Mouse (Mus musculus) right cerebral cortex, postnatal 36 days (tissue): Measurements from ENCODE around the gene Hmcn1.
A peak's percentile ranks its signal among the peaks of the same experiment; 100 is the strongest.

Experiments used
- DNase-seq, 2 experiments: peaks; one replicate each; pipeline ENCODE4 v3.0.0; 2022; ENCODE audit warnings: low spot score in 2 of 2, mixed read lengths in 1 of 2

Gene Hmcn1

DNA sequence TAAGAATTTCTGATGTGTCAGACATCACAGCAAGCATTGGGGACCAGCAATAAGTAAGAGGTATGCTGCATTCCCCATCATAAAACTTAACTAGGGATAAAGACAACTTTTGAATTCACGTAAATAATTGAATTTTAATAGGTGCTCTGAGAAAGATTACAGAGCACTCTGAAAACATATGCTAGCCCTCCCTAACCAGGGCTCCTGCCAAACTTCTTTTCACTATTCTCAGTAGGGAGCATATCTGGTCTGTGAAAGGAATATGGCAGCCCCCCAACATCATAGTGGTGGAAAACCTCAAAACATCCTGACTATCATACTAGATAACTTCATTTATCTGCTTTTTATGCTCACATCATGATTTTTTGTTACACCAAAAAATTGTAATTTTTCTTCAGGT, 347.9 kb downstream of the Hmcn1 start:
- no peak for DNase-seq

DNA sequence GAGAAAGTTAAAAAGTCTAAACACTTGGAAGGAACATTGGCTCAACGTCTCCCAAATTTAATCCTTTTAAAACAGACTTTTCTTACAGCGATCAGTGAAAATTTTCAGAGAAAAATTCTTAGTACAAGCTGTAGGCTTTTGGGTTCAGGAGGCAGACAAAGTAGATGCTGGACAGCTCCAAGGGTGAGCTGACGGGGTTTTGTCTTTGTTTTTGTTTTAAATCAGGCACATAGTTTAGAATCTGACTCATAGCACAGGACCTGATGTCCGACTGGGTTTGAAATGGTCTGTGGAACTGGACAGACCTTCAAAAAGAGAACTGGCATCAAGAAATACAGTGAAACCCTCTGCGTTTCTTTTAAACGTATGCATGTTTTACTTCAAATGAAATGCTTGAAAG, 353.7 kb downstream of the Hmcn1 start:
- no peak for DNase-seq

DNA sequence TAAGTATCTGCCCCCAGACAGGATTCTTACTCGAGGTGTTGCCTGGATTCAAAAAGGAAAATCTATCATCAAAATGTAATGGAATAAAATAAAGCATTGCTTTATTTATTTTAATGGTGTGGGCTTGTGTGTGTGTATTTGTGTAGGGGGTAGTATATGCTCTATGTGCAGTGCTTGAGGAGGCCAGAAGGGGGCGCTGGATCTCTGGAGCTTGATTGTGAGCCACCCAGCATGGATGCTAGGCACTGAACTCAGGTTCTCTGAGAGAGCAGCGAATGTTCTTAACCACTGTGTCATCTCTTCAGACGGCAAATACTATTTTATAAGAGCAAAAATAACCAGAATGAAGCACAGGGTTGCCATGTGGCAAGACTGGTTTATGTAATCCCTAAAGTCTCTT, 360.7 kb downstream of the Hmcn1 start:
- DNase-seq = no peak

DNA sequence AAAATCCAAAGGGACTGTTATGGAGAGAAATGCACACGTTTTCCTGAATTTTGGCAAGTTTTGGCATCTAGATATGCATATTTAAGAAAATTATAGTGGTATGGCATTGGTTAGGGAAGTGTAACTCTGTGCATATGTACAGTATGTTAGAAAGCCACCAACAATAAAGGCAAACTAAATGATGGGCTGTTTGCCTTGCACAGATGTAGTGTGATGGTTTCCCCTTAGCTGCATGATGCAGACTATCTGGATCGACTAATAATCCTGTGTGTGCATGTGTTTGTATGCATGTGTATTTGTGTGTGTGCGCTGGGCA, 361.4 kb downstream of the Hmcn1 start:
- no peak for DNase-seq

DNA sequence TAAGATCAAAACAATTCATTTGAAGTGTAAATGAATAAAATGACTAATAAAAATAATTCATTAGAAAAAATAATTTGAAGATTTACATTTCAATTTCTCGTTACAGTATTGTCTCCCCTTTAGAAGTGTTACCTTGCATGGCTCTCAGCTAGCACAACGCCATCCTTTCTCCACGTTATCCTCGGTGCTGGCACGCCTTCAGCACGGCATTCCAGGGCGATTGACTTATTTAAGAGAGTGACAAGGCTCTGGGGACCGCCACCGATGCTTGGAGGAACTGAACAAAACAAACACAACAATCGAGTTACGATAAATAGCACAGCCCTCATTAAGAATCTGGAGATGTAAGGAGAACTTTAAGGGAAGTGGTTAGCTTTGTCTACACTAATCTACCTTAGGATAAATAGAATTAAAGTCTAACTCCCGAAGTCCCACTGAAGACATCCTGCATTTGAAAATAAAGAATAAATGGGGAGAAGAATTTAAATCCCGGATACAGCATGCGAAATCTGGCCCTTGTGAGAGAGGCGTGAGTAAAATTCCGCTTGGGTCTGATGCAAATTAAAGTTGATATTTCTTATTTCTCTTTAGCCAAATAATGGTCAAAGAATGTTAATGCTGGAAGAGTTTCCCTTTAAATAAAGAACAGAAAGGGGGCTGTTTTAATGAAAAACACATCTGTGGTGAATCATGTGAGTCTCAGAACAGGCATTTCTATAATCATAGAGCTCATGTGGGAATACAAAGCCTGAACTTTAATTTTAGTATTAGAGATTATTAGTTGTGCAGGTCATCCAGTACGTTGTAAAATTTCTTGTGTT, 362.0 kb downstream of the Hmcn1 start:
- no peak for DNase-seq

DNA sequence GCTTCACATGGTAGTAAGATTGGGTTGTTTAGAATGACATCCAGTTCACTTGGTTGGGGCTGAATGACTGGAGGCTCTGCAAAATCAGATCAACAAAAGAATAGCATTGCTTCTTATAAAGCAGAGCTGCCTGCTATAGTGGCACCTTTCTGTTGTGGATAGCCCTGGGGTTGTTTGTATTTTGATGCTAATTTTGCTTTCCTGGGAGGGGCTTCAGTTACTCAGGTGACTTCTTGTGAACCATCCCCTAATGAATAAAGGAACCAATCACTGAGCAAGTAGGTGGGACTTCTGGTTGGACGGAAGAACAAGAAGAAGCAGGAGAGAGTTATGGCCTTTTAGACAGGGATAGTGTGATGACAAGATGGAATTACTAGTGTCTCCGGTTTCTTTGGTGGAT, 370.0 kb downstream of the Hmcn1 start:
- DNase-seq = no peak

DNA sequence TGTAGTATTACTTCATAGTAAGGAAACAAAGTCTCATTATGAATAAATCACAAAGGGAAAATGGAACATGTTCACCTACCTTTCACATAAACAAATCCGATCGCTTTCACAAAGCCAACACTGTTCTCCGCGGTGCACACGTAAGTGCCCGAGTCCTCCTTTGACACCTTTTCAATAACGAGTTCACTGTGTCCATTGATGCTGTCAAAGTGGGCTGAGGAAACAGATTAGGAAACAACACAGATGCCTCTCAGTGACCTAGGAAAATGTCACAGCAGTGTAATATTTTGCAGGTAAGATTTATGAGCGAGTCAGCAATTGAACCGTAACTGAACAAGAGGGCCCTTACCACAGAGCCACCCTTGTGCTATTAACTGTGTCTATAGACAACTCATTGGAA, 382.7 kb downstream of the Hmcn1 start:
- DNase-seq = no peak

DNA sequence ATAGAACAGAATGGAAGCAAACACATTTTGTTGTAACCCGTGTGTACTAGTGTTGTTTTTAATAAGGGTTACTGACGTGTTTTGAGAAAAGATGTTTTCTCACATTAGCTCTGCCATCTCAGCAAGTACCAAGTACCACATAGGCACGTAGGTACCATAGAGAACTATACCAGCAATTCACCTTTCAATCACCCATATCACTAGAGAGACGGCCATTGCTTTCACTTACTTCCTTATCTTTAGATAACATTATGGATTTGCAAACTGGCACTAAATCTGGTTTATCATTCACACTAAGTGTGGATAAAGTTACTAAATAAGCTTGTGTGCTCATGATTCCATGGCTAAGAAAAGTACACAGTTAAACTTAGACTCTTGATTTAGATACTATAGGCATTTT, 387.1 kb downstream of the Hmcn1 start:
- DNase-seq = no peak

DNA sequence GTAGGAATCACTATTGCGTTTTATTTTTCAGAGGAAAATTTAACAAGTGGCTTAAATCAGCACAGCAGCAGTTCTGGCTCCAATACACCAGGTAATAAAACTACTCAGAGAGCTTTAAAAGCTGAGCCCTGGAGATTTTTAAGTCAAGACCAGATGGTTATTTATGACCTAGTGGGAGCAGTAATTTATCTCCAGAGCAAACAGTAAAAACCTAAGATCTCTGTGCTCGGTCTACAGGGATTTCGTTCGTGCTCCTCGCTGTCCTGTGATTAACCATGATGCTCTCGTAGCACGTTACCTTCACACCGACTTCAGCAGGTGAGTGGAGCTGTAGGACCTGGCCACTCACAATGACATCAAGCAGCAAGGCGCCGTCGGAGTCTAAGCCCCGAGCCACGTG, 399.6 kb downstream of the Hmcn1 start:
- no peak for DNase-seq

DNA sequence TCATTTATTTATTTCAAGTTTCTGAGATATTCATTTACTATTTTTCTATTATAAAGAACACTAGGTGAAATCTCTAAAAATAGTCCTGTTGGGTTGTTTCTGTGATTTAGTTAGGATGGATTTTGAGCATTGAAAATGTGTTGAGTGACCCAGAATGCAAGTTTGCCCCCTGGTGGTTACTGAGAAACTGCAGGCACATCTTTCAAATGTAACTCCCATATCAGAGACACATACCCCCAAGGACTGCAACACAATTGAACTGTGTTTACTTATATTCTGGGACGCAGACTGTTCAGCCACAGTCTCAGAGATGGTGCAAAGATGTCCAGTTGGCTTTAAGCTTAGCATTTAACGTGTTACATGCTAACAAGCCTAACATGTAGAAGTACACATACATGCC, 402.0 kb downstream of the Hmcn1 start:
- DNase-seq = peak; percentile 4 to 7

DNA sequence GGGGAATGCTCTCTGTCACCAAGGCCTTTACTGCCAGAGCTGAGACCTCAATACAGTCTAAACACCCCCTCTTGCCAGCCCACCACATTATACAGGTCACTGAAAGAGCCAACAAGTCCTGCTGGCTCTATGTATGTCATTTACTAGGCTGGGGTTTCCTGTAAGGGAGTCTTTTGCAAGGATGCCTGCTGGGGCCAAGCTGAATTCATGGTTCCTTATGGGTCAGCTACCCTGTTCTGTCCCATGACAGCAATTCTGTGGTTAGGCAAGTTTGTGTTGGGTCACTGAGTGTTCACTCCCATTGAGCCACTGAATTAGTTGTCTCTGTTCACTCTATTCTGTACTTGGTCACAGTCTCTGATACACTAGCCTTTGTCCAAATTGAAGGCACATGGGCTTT, 405.8 kb downstream of the Hmcn1 start:
- DNase-seq = no peak

DNA sequence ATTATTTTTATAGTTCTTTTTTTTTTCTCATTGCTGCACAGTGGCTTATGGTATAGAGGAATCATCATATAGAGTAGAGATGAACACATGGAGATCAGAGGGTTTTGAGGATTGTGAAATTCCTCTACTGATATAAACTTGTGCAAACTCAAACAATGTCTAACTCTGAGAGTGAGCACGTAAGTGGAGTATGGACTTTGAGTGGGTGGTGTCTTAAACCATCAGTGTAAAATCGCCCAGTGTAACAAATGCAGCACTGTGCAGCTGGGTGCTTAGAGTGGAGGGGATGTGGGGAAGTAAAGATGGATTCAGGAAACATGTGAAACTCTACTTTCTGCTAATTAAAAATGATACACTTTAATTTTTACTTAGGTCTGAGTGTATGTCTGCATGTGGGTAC, 408.8 kb downstream of the Hmcn1 start:
- DNase-seq = no peak

DNA sequence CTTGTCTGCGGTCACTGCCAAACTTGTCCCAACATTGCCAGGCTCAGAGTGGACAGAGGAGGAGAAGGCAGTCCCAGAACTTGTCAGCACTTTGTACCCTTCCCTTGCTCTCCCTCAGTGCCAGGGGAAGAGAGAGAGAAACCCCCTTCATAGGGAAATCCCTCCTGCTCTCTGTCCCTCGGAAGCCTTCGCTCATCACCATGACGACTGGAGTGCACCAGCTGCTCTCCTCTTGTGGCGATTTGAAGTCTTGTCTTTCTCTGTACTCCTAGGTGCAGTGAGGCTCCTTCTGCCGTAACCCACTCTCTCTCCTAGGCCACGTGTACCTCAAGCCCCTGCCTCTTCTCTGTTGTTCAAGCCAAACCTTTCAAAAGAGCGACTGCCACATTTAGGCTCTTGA, 409.5 kb downstream of the Hmcn1 start:
- no peak for DNase-seq

DNA sequence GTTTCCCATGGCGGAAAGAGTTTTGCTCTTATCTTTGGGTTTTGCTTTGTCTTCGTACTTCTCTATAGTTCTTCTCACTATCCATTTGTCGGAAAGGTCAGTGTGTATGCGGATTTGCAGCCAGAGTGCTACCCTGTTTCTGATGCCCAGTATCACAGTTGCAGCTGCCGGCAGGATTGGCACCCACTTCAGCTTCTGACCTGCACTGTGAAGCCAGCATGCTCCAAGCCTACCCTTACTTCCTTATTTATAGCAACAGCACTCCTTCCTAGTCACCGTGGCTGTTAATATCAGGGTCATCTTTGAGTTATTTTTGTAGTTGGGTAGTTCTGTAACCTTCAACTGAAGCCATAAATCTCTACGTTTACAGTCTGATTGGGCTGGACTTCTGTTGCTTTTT, 412.7 kb downstream of the Hmcn1 start:
- DNase-seq = no peak

DNA sequence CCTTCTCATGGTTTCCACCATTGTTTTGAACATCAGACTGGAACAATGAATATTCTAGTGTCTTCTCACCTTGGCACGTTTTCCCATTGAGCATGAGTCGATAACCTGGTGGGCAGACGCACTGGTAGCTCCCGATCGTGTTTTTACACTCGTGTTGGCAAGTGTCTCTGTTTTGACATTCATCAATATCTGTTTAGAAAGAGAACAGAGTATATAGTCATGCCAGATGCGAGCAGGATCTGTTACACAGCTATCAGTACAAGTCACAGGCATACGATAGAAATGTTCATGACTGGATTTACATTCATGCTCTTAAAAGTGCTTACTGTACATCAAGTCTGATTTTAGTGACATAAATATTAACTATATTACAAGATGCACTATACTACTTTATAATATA, 419.8 kb downstream of the Hmcn1 start:
- DNase-seq = no peak

DNA sequence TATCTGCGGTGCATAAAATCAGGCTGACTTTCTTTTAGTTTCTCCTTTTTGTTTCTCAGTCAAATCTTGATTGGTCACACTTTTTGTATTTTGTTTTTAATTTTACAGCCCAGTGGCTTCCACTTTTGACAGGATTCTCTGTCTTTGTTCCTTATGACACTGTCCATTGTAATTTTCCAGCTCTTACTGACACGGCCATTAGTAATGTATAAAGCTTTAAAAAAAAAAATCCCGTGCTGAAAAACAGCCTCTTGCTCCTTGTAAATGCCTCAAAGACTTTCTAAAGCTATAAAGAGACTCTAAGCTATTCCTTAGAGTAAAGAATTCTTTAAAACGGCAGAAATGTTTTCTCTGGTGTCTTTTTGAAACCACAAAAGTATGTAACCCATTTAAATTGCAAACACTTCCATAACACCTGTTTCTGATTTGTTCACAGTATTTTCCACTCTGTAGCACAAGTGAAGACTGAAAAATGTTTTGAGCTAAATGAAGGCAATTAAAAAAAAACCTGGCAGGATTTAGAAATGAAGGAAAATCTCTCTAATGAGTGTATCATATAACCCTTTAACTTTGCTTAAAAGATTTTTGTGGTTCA, 422.6 kb downstream of the Hmcn1 start:
- DNase-seq = no peak

DNA sequence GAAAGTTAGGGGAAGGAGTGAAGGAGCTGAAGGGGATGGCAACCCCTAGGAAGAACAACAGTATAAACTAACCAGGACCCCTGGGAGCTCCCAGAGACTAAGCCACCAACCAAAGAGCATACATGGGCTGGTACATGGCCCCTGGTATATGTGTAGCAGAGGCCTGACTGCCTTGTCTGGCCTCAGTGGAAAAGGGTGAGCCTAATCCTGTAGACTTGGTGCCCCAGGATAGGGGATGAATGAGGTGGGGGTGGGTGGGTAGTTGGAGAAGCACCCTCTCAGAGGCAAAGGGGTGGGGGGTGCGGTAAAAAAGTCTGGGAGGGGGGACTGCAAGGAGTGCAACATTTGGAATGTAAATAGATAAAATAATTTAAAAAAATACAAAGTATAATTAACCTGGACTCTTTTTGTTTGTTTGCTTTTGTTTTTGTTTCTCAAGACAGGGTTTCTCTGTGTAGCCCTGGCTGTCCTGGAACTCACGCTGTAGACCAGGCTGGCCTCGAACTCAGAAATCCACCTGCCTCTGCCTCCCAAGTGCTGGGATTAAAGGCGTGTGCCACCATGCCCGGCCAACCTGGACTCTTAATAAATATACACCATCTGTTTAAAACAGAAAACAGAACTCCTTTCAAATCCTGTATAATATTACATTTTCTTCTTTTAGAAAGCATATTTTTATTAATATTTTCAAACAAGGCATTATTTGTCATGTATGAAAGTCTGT, 423.3 kb downstream of the Hmcn1 start:
- DNase-seq = no peak

DNA sequence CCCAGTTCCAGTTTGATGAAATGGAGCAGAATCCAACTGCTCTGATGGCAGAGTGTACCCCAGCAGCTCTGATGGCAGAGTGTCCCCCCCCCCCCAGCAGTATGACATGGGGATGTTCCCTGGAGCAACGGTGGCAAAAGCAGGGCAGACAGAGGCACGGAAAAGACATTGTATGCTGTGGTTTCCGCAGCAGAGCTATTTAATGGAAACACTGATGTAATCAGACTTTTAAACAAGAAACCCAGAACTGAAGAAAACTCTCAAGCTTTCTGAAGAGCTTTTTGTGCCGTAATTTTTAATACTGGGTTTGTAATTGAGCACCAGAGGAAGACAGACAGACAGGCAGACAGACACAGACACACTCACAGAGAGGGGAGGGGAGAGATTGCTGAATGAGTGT, 426.9 kb downstream of the Hmcn1 start:
- DNase-seq = no peak

DNA sequence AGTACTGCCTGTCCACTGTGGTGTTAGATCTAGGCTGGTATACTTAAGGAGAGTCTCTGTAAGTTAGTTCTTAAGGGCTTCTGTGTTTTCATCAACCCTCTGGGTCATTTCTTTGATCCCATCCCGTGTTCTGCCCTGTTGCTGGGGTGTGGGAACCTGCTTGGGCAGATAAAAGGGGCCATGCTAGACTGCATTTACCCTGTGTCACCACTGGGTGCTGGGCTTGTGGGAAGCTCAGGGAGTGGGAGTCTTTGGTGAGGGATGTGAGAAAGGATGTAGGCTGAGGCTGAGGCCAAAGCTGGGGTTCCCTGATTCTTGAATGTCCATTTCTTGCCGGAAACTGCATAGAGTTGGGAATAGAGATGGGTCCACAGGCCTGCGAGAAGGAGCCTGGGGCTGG, 436.6 kb downstream of the Hmcn1 start:
- no peak for DNase-seq

DNA sequence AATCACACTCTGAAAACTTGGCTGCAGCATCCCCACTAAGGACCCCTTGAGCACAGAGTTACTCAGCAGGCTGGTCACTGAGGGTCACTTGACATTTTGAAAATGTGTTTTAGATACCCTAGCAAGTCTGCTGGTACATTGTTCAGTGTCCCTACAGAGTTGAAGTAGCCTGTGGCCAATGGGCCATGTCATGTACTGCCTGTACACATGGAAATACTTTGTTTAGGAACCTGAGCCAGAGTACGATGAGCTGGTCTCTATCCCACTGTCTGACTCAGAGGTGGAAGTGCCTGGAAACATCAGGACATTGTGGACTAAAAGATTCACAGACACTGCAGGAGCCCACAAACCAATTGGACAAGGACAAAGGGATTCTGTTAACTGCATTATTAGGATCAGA, 441.8 kb downstream of the Hmcn1 start:
- no peak for DNase-seq

DNA sequence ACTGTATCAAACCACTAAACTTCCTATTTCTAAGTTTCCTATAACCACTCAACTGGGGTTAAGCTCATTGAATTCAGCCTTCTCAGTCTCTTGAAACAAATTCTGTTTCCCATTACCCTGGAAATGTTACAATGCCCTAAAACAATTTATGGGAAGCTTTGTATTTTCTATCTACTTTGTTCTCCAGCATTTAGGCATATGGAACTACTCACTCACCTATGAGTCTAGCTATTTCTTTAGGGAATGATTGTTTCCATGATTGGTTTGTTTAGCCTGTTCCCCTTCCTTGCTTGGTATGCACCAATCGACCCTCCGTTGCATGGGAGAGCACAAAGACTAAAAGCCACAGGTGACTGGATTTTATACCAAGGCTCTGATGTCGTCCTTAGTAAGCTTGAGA, 446.8 kb downstream of the Hmcn1 start:
- no peak for DNase-seq

DNA sequence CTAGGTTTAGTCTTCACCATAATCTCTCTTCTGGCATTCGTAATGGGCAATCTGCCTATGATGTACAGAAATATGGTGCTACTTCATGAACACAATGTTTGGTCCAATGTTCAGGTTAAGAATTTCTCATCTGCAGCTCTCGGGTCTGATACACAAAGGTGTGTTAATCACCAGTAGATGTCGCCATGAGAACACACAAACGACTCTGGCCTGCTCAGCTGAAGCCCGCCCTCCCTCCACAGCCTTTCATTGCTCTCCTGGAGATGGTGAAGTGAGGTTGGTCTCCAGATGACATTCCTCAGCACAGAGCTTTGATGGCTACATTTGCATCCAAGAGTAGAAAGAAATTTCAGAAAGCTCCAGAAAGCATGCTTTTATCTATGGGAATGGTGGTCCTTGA, 453.0 kb downstream of the Hmcn1 start:
- peak in 1 of 2 experiments; percentile 3 for DNase-seq

DNA sequence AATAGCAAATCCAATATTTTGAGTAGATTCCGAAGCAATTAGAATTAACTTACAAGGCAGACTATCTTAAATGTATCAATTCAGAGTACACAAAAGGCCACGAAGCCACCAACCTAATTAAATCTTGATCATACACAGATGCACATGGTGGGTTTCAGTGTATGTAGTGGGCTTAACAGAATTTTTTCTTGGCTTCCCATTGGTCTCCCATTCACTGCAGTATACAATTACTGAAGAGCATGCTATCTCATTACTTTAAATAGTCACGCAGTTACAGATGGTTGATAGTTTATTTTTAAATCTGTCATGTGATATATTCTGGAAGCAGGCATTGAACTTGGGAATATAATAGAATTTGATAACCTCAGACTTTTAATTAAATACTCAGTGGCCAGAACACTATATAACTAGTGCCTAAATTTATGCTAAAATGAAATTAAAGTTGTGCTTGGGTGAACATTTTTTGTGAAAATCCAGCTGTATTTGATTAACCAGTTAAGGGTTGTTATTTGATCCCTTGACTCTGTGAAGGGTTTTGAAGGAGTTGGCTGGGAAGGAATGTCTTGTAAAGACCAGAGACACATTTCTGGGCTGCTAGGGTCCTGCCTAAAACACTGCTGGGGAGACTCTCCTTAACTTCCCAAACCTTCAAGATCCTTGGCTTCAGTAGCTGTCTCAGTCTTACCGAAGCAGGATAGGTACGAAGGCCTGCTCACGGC, 455.7 kb downstream of the Hmcn1 start:
- DNase-seq = no peak
